Mouse (Mus musculus) limb, embryonic 14.5 days (tissue): Measurements from ENCODE around the gene Trim31. TPM values are rescaled to one million over a fixed set of nuclear protein-coding genes. Genes with fewer than 3 reads are reported as not detected.
A peak's percentile ranks its signal among the peaks of the same experiment; 100 is the strongest.

Experiments
- ATAC-seq: fragments of 200-750 bp; cut with Nextera tagmentation; 2 replicates; pipeline ENCODE4 v1.8.0; 2017; ENCODE audit warnings: low read depth, moderate number of reproducible peaks, moderate TSS enrichment; ENCODE audit not compliant: low FRiP score
- DNase-seq: peaks from one replicate; pipeline ENCODE4 v3.0.0-alpha.2; 2015; ENCODE audit warnings: low spot score
- H3K27ac ChIP-seq: fragments of 300-500 bp; sonication (generic); replicated peaks from 2 replicates; pipeline ENCODE4 v1.5.1; 2014; ENCODE audit warnings: low read depth, mild to moderate bottlenecking, low read length, moderate library complexity, mixed read lengths
- H3K27me3 ChIP-seq: fragments of 300-500 bp; sonication (generic); 2 replicates; pipeline ENCODE4 v1.6.1; 2014; ENCODE audit warnings: low read length, mixed read lengths; ENCODE audit not compliant: control insufficient read depth, insufficient read depth
- H3K36me3 ChIP-seq: fragments of 300-500 bp; sonication (generic); 2 replicates; pipeline ENCODE4 v1.6.1; 2014; ENCODE audit warnings: mild to moderate bottlenecking, low read length, moderate library complexity, mixed read lengths; ENCODE audit not compliant: control insufficient read depth, insufficient read depth
- H3K4me1 ChIP-seq: fragments of 300-500 bp; sonication (generic); 2 replicates; pipeline ENCODE4 v1.6.1; 2014; ENCODE audit warnings: antibody characterized with exemption, low read length, mixed read lengths; ENCODE audit not compliant: control insufficient read depth, insufficient read depth
- H3K4me2 ChIP-seq: fragments of 300-500 bp; sonication (generic); replicated peaks from 2 replicates; pipeline ENCODE4 v1.6.1; 2014; ENCODE audit warnings: low read depth, mild to moderate bottlenecking, low read length, moderate library complexity; ENCODE audit not compliant: severe bottlenecking
- H3K4me3 ChIP-seq: fragments of 300-500 bp; sonication (generic); replicated peaks from 2 replicates; pipeline ENCODE4 v1.5.1; 2014; ENCODE audit warnings: low read length
- H3K9ac ChIP-seq: fragments of 300-500 bp; sonication (generic); 2 replicates; pipeline ENCODE4 v1.6.1; 2014; ENCODE audit warnings: mild to moderate bottlenecking, low read depth, low read length, moderate library complexity; ENCODE audit not compliant: severe bottlenecking
- H3K9me3 ChIP-seq: fragments of 300-500 bp; sonication (generic); 2 replicates; pipeline ENCODE4 v1.6.1; 2016; ENCODE audit warnings: low read length; ENCODE audit not compliant: control insufficient read depth
- POLR2A ChIP-seq: fragments of 200-500 bp; IDR thresholded peaks from 2 replicates; pipeline ENCODE4 v1.8.0; 2012; ENCODE audit warnings: inconsistent platforms, mild to moderate bottlenecking, moderate library complexity, borderline replicate concordance; ENCODE audit not compliant: insufficient read depth, insufficient read length; ENCODE audit errors: extremely low read depth
- WGBS: fragments of 180-500 bp; shearing (Covaris S2); extraction: QIAGEN DNeasy Blood & Tissue Kit; methylation state at CpG from one replicate; pipeline ENCODE4 v1.1.7; 2014; 5-methylcytosine and 5-hydroxymethylcytosine counted together
- polyA plus RNA-seq, 2 experiments: library from polyadenylated mRNA; depleted of rRNA in 1 of 2; stranded (reverse) in 1 of 2; unstranded in 1 of 2; fragments of >200 nt; fragmentation: Nextera tagmentation in 1 of 2; extraction: Ambion mirVana in 1 of 2; gene quantifications; 2 replicates each; pipeline versions ENCODE4 v1.2.1 to v1.2.3; 2012 to 2014

Trim31 gene
- polyA plus RNA-seq, 2 experiments: not detected

DNA sequence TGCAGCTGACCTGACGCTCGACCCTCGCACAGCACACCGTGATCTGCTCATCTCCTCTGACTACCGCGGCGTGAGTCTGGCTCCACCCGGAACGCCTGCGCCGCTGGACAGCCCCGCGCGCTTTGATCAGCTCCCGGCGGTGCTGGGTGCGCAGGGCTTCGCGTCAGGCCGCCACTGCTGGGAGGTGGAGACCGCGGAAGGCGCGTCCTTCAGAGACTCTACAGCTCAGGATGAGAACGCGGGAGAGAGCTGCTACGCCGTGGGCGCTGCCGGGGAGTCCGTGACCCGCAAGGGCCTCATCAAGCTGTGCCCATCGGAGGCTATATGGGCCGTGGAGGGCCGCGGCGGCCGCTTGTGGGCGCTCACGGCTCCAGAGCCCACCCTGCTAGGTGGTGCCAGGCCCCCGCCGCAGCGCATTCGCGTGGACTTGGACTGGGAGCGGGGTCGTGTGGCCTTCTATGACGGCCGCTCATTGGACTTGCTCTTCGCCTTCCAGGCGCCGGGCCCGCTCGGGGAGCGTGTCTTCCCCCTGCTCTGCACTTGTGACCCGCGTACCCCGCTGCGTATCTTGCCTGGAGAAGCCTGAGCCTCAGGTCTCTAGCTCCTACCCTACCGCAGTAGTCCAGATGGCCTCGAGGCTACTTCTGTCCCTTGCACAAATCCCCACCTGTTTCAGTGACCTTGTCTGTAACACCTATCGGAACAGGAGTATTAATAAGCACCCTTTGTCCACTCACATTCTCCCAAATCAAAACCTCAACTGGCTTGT, 49.3 kb downstream of the Trim31 start:
- WGBS: 2% methylated on average over 49 of the region's 62 CpGs
- H3K27me3 ChIP-seq: peaks cover 30% of the 10 kb centered on the region
- peak overlapping the region; percentile 98 for H3K4me2 ChIP-seq
- H3K4me1 ChIP-seq: peaks cover 8% of the 10 kb centered on the region
- DNase-seq (peak; percentile 30), ATAC-seq (peak; percentile 14; the same call in 1 of the 2 replicates)
- H3K4me3 ChIP-seq: peak overlapping the region; percentile 47
- no peaks in the 10 kb centered on the region for H3K9me3 ChIP-seq
- TF ChIP-seq POLR2A: no peak
- H3K27ac ChIP-seq: no peak overlapping the region
- peaks cover 12% of the 10 kb centered on the region for H3K36me3 ChIP-seq
- peak overlapping the region; percentile 69 for H3K9ac ChIP-seq

GRCm38 (mm10) chr17:36948286-36948685, 50.4 kb downstream of the Trim31 start:
- 95% methylated on average over 1 of the region's 1 CpGs for WGBS
- H3K4me1 ChIP-seq: peaks cover 4% of the 10 kb centered on the region
- no peak overlapping the region for H3K9ac ChIP-seq
- no peak for ATAC-seq
- H3K9me3 ChIP-seq: no peaks in the 10 kb centered on the region
- H3K27ac ChIP-seq: no peak overlapping the region
- no peak overlapping the region for H3K4me2 ChIP-seq
- no peak for TF ChIP-seq POLR2A
- peaks cover 12% of the 10 kb centered on the region for H3K36me3 ChIP-seq
- H3K27me3 ChIP-seq: peaks cover 20% of the 10 kb centered on the region
- no peak for DNase-seq
- H3K4me3 ChIP-seq: no peak overlapping the region

DNA sequence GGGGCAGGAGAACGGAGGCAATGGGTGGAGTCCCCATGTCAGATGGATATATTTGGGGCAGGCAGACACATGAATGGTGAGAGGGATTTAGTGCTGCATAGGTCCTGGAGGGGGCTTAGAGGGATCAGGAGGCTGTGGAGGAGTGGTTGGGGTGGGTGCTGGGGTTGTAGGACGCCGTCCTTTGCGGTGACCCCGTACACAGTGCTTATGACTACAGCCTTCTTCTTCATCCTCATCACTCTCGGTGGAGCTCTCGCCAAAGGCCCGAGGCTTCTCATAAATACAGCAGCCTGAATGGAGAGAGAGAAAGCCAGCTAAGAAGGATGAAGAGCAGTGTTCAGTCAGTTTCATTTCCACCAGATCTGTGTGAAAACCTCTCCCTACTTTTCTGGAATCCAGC, 51.3 kb downstream of the Trim31 start:
- peaks cover 14% of the 10 kb centered on the region for H3K36me3 ChIP-seq
- ATAC-seq: no peak
- DNase-seq: no peak
- H3K4me2 ChIP-seq: no peak overlapping the region
- H3K27me3 ChIP-seq: peaks cover 14% of the 10 kb centered on the region
- H3K27ac ChIP-seq: no peak overlapping the region
- TF ChIP-seq POLR2A: no peak
- peaks cover 4% of the 10 kb centered on the region for H3K4me1 ChIP-seq
- H3K9ac ChIP-seq: no peak overlapping the region
- 91% methylated on average over 8 of the region's 8 CpGs for WGBS
- H3K4me3 ChIP-seq: no peak overlapping the region
- H3K9me3 ChIP-seq: no peaks in the 10 kb centered on the region

DNA sequence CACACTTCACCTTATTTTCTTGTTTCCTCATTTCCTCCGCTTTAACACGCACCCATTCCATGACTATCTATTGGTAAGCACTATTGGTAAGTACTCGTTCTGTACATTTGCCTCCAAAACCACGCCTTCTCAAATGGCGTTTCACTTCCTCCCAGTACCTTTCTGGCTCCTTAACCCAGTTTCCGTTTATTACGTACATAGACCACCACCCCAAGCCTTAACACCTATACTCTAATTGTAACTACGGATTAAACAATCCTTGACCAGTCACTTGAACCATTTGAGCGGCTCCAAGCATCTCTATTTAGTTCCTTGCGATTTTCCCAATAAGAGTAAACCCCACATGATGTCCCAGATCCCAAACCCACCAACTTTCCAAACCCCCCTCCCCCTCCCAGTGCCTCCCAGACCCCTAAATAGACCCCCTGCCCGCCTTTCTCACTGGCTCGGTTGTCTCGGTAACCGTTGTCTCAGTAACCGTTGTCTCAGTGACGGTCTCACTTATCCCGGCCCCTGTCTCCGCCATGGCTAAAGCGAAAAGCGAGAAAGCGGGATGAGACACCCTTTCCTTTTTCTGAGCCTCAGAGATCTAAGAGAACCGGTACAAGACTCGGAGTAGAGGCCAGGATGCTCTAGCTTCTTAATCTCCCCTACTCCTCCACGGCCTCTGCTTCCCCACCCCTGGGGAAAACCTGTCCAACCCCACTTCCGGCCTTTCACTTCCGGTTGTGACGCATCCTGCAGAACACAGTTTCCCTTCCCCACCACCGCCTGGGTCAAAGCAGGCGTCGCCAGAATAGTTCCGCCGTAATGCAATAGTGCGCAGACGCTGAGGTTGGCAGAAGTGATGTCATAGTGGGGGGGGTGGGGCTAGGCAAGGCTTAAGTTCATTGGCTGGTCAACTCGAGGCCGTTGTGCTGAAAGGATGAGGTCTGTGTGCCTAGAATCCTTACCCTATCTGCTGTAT, 53.3 kb downstream of the Trim31 start, which contains the start of gene Ppp1r11:
Ppp1r11 (minus strand) TSS at position 761 of the 967 bp plus-strand sequence.
- H3K4me2 ChIP-seq: peak within 1 kb of the TSS; percentile 67
- no peaks in the 10 kb centered on the region for H3K9me3 ChIP-seq
- ATAC-seq (peak; percentile 97), DNase-seq (peak; percentile 98)
- peak within 1 kb of the TSS; percentile 58 for H3K9ac ChIP-seq
- peak within 1 kb of the TSS; percentile 53 for H3K27ac ChIP-seq
- peaks cover 23% of the 10 kb centered on the region for H3K36me3 ChIP-seq
- peaks cover 1% of the 10 kb centered on the region; the same call in 1 of the 2 replicates for H3K27me3 ChIP-seq
- TF ChIP-seq POLR2A: peak; percentile 59; the same call in 1 of the 2 replicates
- 3% methylated on average over 36 of the region's 36 CpGs for WGBS
- peak within 1 kb of the TSS; percentile 53 for H3K4me3 ChIP-seq
- H3K4me1 ChIP-seq: peaks cover 4% of the 10 kb centered on the region

- Histone ChIP-seq H3K4me3 (no peak overlapping the region), H3K4me1 (peaks cover 4% of the 10 kb centered on the region), H3K9me3 (no peaks in the 10 kb centered on the region), H3K36me3 (peaks cover 30% of the 10 kb centered on the region), H3K27ac (no peak overlapping the region), H3K27me3 (no peaks in the 10 kb centered on the region), H3K9ac (no peak overlapping the region), H3K4me2 (no peak overlapping the region)
- ATAC-seq (no peak), DNase-seq (no peak)
- 92% methylated on average over 2 of the region's 2 CpGs for WGBS
- no peak for TF ChIP-seq POLR2A
These were observed 54.7 kb downstream of the Trim31 start for GRCm38 (mm10) chr17:36952631-36953030.
